Mouse (Mus musculus) urinary bladder, postnatal 25 days (tissue): ENCODE data around the gene Cnbd2.

Source experiments
- DNase-seq: peaks from one replicate; pipeline ENCODE4 v3.0.0; 2022; ENCODE audit warnings: low spot score

The Cnbd2 gene

DNA sequence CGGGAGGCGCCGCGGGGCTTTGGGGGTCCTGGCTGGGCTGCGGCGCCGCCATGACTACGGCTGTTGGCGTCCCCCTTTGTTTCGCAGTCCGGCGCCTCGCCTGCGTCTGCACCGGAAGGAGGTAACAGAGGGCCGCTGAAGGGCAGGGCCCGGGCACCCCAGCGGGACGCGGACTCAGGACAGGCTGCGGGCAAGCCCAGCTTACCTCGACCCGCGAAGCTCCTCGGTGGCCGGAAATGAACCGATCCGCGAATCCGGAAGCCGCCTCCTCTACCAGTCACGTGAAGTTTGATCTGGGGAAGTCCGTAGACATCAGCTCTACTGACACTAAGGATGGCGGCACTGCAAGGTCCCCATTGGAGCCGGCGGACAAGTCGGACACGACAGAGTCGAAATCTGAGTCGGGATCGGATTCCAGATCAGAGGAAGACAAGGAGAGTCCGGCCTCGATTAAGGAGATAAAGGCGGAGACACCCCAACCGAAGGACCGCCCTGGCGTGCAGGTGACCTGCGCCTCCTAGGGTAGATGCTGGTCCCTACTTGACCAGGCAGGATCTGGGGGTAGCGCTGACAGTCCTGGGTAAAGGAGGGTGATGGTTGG, at the start of gene Cnbd2, which contains the start of gene Scand1:
Gene Cnbd2, plus strand, starts transcription at position 3 of the 601 bp plus-strand sequence.
Gene Scand1, minus strand, starts transcription at position 408 of the 601 bp plus-strand sequence.
- peak; percentile 65 for DNase-seq

DNA sequence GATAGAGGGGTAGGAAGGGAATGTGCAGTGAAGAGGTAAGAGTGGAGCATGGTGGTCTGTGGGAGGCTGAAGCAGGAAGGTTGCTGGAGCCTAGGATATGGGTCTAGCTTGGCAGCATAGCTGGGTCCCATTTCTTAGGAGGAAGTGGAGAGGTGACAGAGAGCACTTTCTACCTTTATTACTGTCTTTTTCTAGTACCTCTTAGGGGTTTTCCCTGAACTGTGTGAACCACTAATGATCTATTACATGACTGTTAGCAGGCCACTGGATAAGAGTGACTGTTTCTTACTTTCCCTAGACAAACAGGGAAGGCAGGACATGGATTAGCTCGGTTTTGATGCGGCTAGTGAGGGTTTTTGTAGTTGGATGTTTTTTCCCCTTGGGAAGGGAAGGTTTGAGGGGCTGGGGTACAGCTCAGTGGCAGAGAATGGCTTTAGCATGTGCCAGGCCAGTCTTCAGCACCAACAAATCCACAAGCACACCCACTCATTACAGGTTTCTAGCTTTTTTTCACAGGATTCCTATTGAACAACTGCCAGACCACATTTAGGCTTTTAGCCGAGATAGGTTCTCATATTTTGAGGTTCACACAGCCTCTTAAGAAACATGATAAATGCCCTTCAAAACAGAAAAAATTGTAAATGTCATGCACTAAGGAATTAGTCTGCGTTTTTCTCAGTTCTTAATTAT, 48.8 kb upstream of the Cnbd2 start:
- no peak for DNase-seq

GRCm38 (mm10) chr2:156267636-156268035, 44.5 kb upstream of the Cnbd2 start:
- no peak for DNase-seq

DNA sequence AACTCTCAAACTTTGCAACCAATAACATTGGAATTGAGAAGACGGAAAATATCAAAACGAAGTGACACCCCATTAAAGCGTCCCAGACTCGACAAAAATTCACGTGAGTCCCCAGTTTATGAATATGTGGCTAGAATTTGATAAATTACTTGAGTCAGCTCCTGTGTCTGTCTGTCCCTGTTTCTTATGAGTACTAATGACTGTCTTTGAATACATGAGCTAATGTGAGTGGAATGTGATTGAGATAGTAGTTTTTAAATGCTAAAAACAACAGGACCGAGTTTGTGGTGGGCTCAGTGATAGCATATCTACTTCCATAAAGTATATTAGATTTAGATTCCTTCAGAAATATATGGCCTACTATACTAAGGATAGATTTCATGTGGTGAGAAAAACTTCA, 39.5 kb upstream of the Cnbd2 start:
- DNase-seq = no peak

GRCm38 (mm10) chr2:156278226-156279017, 33.7 kb upstream of the Cnbd2 start:
- DNase-seq = peak; percentile 62

DNA sequence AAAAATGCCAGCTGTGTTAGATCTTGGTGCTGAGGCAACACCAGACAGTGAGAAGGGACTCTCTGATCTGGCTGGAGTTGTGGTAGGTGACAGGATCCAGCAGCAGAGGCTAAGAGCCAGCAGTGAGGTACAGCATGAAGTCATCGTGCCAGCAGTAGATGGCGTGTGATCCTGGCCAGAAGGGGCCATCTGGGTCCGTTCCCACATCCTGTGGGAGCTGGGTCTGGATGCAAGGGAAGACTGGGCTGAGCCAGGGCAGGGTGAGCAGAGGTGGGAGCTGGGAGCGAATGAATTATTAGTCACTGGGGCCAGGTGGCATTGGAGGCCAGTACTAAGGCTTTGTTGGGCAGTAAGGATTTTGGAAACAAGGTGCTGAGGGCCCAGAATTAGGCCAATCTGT, 30.9 kb upstream of the Cnbd2 start:
- DNase-seq = no peak

GRCm38 (mm10) chr2:156285161-156285560, 26.9 kb upstream of the Cnbd2 start:
- no peak for DNase-seq

GRCm38 (mm10) chr2:156286733-156287132, 25.4 kb upstream of the Cnbd2 start:
- DNase-seq = no peak

DNA sequence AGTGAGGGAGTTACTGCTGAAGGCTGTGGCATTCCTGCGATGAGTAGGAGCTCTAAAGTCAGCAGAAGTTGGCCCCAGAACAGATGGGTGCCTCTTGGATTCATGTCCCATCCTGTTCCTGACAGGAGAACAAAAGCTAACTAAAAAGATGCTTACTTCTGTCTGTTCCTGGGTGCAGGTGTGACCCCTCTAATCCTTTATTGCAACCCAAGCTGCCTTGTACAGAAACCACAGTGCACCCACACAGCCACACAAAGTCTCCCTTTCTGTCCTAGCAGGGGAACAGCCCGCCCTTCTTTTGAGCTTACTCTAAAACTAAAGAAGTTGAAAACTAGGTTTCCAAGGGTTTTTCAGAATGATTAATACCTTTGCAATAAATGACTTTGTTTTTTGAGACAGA, 23.9 kb upstream of the Cnbd2 start:
- DNase-seq = no peak

DNA sequence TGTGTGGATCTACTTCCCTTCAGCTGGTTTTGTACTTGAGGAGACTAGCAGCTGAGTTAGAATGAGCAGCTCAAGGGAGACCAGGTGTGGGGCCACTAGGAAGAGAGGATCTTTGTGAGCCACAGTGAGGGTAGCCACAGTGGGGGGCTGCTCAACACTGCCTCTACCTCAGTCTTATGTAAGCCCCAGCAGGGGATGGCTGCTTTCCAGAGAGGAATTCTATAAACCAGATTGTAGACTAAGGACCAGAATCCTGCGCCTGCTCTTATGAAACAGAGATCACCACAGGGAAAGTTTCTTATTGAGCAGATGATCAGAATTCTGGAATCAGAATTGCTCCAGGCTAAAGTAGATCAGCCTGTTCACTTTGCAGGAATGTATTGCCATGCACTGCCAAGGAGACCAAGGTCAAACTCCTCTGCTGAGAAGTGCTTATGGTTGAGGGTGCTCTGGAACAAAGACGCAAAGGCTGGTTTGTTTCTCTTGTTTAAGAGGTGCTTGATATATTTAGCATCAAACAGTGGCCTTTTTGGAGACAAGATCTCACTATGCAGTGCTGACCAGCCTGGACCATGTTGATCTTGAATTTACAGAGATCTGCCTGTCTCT, 22.4 kb upstream of the Cnbd2 start:
- no peak for DNase-seq

DNA sequence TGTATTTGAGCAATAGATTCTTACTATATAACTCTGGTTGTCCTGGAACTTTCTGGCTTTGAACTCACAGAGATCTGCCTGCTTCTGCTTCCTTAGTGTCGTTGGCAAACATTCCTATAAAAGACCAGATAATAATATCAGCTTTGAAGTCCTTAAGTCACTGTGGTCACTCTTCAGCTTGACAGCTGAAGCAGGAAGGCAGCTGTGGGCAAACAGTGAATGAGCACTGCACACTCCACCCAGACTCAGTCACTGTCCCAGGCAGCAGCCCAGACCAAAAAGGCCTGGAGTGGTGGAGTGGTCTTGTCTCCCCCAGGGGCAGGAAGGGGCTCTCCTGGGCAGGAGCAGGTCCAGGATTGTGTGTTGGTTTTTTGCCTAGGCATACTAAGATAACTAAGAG, 20.1 kb upstream of the Cnbd2 start:
- DNase-seq = no peak

GRCm38 (mm10) chr2:156295601-156296063, 16.5 kb upstream of the Cnbd2 start:
- DNase-seq = no peak

- DNase-seq = no peak
Observed at GRCm38 (mm10) chr2:156296190-156296589, 15.9 kb upstream of the Cnbd2 start.

GRCm38 (mm10) chr2:156297653-156298052, 14.4 kb upstream of the Cnbd2 start:
- no peak for DNase-seq

DNA sequence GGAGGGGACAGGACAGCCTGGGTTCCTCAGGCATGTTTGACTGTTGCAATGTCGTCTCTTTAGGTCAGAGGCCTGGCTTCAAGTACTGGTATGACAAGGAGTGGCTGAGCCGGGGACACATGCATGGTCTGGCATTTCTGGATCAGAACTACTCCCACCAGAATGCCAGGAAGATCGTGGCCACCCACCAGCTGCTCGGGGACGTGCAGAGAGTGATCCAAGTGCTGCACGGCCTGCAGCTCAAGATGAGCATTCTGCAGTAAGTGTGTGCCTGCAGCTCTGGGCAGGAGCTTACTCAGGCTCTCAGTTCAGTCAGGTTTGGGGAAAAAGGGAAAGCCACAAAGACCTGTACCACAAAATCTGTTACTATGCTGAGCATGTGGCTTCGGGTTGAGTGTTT, 13.6 kb upstream of the Cnbd2 start:
- DNase-seq = no peak

DNA sequence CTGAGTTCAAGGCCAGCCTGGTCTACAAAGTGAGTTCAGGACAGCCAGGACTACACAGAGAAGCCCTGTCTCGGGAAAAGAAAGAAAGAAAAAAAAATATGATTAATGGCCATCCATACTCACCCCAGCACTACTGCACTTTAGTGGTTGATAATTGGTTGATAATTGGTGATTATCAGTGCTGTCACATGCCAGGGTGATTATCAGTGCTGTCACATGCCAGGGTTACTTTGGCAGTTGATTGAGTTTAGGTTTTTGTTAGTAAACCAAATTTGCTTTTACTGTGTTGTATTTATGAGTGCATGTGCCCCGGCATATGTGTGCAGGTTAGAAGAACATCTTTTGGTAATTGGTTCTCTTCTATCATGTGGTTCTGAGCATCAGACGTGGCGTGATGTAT, 10.0 kb upstream of the Cnbd2 start:
- DNase-seq = no peak

GRCm38 (mm10) chr2:156304351-156304750, 7.7 kb upstream of the Cnbd2 start:
- DNase-seq = no peak

DNA sequence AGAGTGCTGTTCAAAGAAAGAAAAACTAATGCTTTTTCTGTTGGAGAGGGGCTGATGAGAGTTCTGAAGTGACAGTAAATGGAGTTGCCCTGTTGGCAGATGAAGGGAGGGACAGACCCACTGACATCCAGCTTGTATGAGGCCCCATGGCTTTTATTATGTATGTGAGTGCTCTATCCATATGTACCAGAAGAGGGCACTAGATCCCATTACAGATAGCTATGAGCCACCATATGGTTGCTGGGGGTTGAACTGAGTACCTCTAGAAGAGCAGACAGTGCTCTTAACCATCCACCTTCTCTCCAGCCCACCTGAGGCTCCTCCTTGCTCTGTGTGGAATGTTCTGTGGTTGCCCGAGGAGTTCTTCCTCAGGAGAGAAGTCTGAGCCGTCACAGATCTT, 6.3 kb upstream of the Cnbd2 start:
- no peak for DNase-seq

DNA sequence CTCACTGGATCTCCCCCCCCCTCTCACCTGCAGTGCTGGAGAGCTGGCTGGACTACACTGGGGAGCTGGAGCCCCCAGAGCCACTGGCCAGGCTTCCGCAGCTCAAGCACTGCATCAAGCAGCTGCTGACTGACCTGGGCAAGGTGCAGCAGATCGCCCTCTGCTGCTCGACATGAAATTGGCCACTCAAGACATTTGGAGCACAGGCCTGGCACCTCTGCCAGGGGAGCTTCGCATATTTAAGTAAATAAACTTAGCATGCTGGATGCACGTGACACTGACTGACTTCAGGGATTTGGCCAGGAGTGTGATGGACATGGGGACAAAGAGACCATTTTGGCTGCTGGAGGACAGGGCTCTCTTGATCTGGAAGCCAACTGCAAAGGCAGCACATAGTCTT, 4.8 kb upstream of the Cnbd2 start:
- DNase-seq = no peak

DNA sequence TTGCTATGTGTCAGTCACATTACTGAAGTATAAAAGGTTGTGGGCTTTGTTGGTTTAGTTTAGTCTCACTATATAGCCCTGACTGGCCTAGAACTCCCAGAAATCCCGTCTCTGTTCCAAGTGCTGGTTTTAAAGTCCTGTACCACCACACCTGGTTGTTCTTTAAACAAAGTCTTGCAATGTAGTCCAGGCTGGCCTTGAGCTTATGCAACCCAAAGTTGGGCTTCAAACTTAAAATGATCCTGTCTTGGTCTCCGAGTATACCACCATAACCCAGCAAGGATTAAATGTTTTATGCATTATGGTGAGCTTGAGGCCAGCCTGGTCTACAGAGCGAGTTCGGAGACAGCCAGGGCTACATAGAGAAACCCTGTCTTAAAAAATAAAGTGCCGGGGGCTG, 2.2 kb upstream of the Cnbd2 start:
- DNase-seq = no peak

DNA sequence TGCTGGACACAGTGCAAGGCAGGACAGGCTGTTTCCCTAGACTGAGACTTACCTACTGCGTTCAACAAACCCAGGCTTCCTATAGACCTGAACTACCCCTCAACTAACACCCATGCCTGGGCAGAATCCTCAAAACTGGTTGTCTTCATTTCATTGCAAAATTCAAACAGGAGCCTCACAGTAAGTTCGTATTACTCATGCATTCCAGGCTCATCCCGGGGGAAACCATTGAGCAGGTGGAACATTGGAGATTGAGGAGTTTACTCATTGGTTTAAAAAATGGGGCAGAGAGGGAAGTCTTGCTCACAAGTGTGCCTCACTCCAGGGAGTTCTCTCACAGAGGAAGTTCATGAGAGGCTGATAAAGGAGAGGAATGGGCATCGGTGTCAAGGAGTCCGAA, 1.6 kb upstream of the Cnbd2 start:
- DNase-seq = no peak

- DNase-seq = no peak
Observed at GRCm38 (mm10) chr2:156310945-156311344, 1.2 kb upstream of the Cnbd2 start.

DNA sequence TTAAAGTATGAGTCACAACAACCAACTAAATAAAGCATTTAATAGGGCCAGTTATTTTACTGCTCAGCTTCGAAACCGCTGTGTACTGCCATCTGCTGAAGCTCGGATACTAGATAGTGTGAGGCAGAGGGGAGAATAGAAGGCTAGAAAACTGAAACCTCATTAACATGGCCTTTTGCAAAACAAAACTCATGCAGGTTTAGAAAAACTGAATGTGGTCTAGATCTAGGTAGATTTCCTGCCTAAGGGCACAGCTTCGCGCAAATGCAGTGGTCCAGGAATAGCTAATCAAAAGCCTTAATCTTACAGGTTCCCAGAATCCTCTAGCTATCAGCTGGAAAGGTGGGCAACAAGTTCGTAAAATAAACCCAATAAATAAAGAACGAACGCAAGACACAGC, 658 bp upstream of the Cnbd2 start:
- no peak for DNase-seq
